In the genomic region with DNA sequence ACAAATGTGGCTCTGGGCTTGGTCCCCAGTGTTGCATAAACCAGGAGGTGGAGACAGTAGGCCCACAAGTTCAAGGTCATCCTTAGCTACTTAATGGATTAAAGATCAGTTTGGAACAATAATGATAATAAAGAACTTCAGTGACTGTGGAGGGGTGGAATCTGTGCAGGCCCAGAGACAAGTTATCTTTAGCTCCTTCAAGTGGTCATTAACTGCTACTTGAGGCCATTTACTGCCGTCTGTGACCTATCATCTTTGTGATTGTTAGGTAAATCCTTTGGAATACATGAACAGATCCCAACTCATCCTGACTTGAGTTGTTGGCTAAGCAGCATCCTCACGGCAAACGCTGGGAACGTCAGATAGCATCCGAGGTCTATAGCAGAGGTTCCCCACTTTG, we compare ENCODE assay signal across 13 mouse cellular contexts. TPM values are rescaled to one million over a fixed set of nuclear protein-coding genes. Genes with fewer than 3 reads are reported as not detected.
DNase-seq lines count a peak whose midpoint lies in the region; ATAC-seq lines count a peak whose summit lies in the region.
"Had no signal": no experiment of that assay in that cellular context is flagged by ENCODE, and none has a peak within 500 bp of the region (broad histone marks: within the 10 kb centered on the region; RNA-seq: fewer than 3 reads in every experiment).

No protein-coding gene starts in this region.

- peak; percentile 39 for DNase-seq in heart, adult 11 months
- no peak for DNase-seq in heart, postnatal 36 days
- DNase-seq in ES-CJ7 (ENCODE audit: low read depth, low spot score) = peak; percentile 45
- DNase-seq in T-cell, adult 2 months (ENCODE audit: low spot score) = no peak
- DNase-seq in adrenal gland, adult 8-10 months = no peak
- DNase-seq: adrenal gland, adult 2 months; adrenal gland, postnatal 14 days; B cell, adult 2 months; cerebellum, adult 11-12 months; cerebellum, adult 8-10 months; cerebellum, adult 9-11 months had no signal

- intact Hi-C loops in heart, postnatal 36 days (cut with DNase I) = no loop called here

- ATAC-seq in common myeloid progenitor, adult 5-6 weeks (replicated peaks; ENCODE audit: low read depth, poor library complexity, severe bottlenecking) = 0 out of 2 replicates have a peak, but pooled peaks have one; percentile 29
- ATAC-seq in megakaryocyte-erythroid progenitor cell, adult 5-6 weeks (replicated peaks; ENCODE audit: low FRiP score, low TSS enrichment, poor library complexity, severe bottlenecking) = peak; percentile 44

RNA-seq across cellular contexts. Expression of a gene that starts 28.2 kb away (rescaled TPM):
- total RNA-seq in heart, postnatal 36 days (2021) = 1 to 10 TPM in 1 of 2 experiments, under 1 TPM in 1; 0.84 to 2.0 TPM
- total RNA-seq in common myeloid progenitor, adult 5-6 weeks (2017) = 92.8 and 110 TPM in 2 replicates
- 61.1 and 73.1 TPM in 2 replicates for total RNA-seq in megakaryocyte-erythroid progenitor cell, adult 5-6 weeks (2014; fragmentation: Nextera tagmentation)
- total RNA-seq in megakaryocyte-erythroid progenitor cell, adult 5-6 weeks (2017) = 77.3 and 82.1 TPM in 2 replicates
- 1 to 10 TPM; 3.0 to 4.5 (median 4.3) TPM for total RNA-seq in adrenal gland, adult 8-10 months (2022)

Comparison
In these comparisons a context has a peak if more than half of its experiments do, and no peak if none do; other contexts are left out.
1. DNase-seq: peak in heart, adult 11 months (single experiment) and ES-CJ7 (single experiment); none in heart, postnatal 36 days (0 of 2), T-cell, adult 2 months (single experiment) and adrenal gland, adult 8-10 months (single experiment).
2. RNA of a gene that starts 28.2 kb away (total RNA-seq): 92.8 to 110 TPM in common myeloid progenitor, adult 5-6 weeks and 61.1 to 82.1 TPM in megakaryocyte-erythroid progenitor cell, adult 5-6 weeks; 3.0 to 4.5 TPM in adrenal gland, adult 8-10 months and 0.84 to 2.0 TPM in heart, postnatal 36 days; every median in the first group is over 10 times any median in the second.